Mouse (Mus musculus) olfactory bulb, adult 2 months (tissue): Measurements from ENCODE around the gene Fdx1l. TPM values are rescaled to one million over a fixed set of nuclear protein-coding genes. Genes with fewer than 3 reads are reported as not detected.

Experiments
- H3K27ac ChIP-seq: fragments of 200-500 bp; 2 replicates; pipeline ENCODE4 v1.5.1; 2012; ENCODE audit warnings: low read depth, low read length; ENCODE audit not compliant: insufficient read depth
- H3K4me1 ChIP-seq: fragments of 200-500 bp; 2 replicates; pipeline ENCODE4 v1.6.1; 2012; ENCODE audit warnings: low read length; ENCODE audit not compliant: control insufficient read depth, insufficient read depth
- H3K4me3 ChIP-seq: fragments of 200-500 bp; 2 replicates; pipeline ENCODE4 v1.5.1; 2012; ENCODE audit warnings: mild to moderate bottlenecking, low read depth, low read length, moderate library complexity; ENCODE audit not compliant: insufficient read depth
- CTCF ChIP-seq: fragments of 200-500 bp; IDR thresholded peaks from 2 replicates; pipeline ENCODE4 v1.5.1; 2012; ENCODE audit warnings: low read depth, mild to moderate bottlenecking, low read length, moderate library complexity; ENCODE audit not compliant: insufficient read depth
- POLR2A ChIP-seq: fragments of 200-500 bp; IDR thresholded peaks from 2 replicates; pipeline ENCODE4 v1.6.1; 2012; ENCODE audit warnings: mild to moderate bottlenecking, low read depth, low read length, moderate library complexity; ENCODE audit not compliant: insufficient read depth
- WGBS: fragments of 180-500 bp; shearing (Covaris S2); methylation state at CpG from one replicate; pipeline ENCODE4 v1.1.7; 2018; 5-methylcytosine and 5-hydroxymethylcytosine counted together
- polyA plus RNA-seq: library from polyadenylated mRNA; stranded (reverse); fragments of >200 nt; gene quantifications from 2 replicates; pipeline ENCODE4 v1.2.4, GENCODE M21; 2012; ENCODE audit warnings: low replicate concordance; ENCODE audit not compliant: missing spikeins, insufficient read depth, insufficient read length

Fdx1l gene
- not detected in 2 replicates for polyA plus RNA-seq

- 2% methylated on average over 58 of the region's 58 CpGs for WGBS
- H3K4me1 ChIP-seq = peaks cover 5% of the 10 kb centered on the region
- TF ChIP-seq CTCF (no peak), POLR2A (peak; percentile 68)
- H3K4me3 ChIP-seq = peak within 1 kb of the TSS; percentile 80
- no peak within 1 kb of the TSS for H3K27ac ChIP-seq
Measured at GRCm38 (mm10) chr9:21073044-21073840, at the start of gene Fdx1l, which contains the start of gene Gm49373. Gene Fdx1l, minus strand, starts transcription at chr9:21073614. Gene Gm49373, minus strand, starts transcription at chr9:21073096.

GRCm38 (mm10) chr9:21121483-21121882, 48.1 kb upstream of the Fdx1l start:
- no peak overlapping the region for H3K27ac ChIP-seq
- no peaks in the 10 kb centered on the region for H3K4me1 ChIP-seq
- TF ChIP-seq POLR2A = no peak
- no peak for TF ChIP-seq CTCF
- 90% methylated on average over 16 of the region's 16 CpGs for WGBS
- H3K4me3 ChIP-seq = no peak overlapping the region

GRCm38 (mm10) chr9:21117073-21117472, 43.7 kb upstream of the Fdx1l start:
- WGBS = 86% methylated on average over 6 of the region's 6 CpGs
- Histone ChIP-seq H3K4me1 (no peaks in the 10 kb centered on the region), H3K27ac (no peak overlapping the region), H3K4me3 (no peak overlapping the region)
- no peak for TF ChIP-seq CTCF
- no peak for TF ChIP-seq POLR2A

GRCm38 (mm10) chr9:21115105-21115504, 41.7 kb upstream of the Fdx1l start:
- peaks cover 6% of the 10 kb centered on the region; the same call in 1 of the 2 replicates for H3K4me1 ChIP-seq
- WGBS = 91% methylated on average over 8 of the region's 8 CpGs
- no peak overlapping the region for H3K4me3 ChIP-seq
- TF ChIP-seq POLR2A (no peak), CTCF (no peak)
- no peak overlapping the region for H3K27ac ChIP-seq

GRCm38 (mm10) chr9:21114190-21114589, 40.8 kb upstream of the Fdx1l start:
- no peak overlapping the region for H3K4me3 ChIP-seq
- H3K27ac ChIP-seq = no peak overlapping the region
- 91% methylated on average over 7 of the region's 7 CpGs for WGBS
- H3K4me1 ChIP-seq = peaks cover 6% of the 10 kb centered on the region; the same call in 1 of the 2 replicates
- no peak for TF ChIP-seq CTCF
- no peak for TF ChIP-seq POLR2A

- Histone ChIP-seq H3K4me3 (no peak overlapping the region), H3K4me1 (peaks cover 6% of the 10 kb centered on the region; the same call in 1 of the 2 replicates), H3K27ac (no peak overlapping the region)
- TF ChIP-seq CTCF (no peak), POLR2A (no peak)
- WGBS = 89% methylated on average over 6 of the region's 6 CpGs
Measured at GRCm38 (mm10) chr9:21113751-21114150, 40.3 kb upstream of the Fdx1l start.

- Histone ChIP-seq H3K4me1 (peaks cover 6% of the 10 kb centered on the region; the same call in 1 of the 2 replicates), H3K27ac (no peak overlapping the region), H3K4me3 (no peak overlapping the region)
- WGBS = 56% methylated on average over 23 of the region's 23 CpGs
- no peak for TF ChIP-seq CTCF
- no peak for TF ChIP-seq POLR2A
Measured at GRCm38 (mm10) chr9:21107607-21108237, 34.3 kb upstream of the Fdx1l start.

- TF ChIP-seq CTCF (no peak), POLR2A (no peak)
- Histone ChIP-seq H3K4me1 (peaks cover 6% of the 10 kb centered on the region; the same call in 1 of the 2 replicates), H3K4me3 (no peak overlapping the region), H3K27ac (no peak overlapping the region)
- WGBS = 85% methylated on average over 5 of the region's 5 CpGs
Measured at GRCm38 (mm10) chr9:21105760-21106564, 32.5 kb upstream of the Fdx1l start.

GRCm38 (mm10) chr9:21104814-21105213, 31.4 kb upstream of the Fdx1l start:
- TF ChIP-seq CTCF = no peak
- TF ChIP-seq POLR2A = no peak
- 87% methylated on average over 6 of the region's 6 CpGs for WGBS
- Histone ChIP-seq H3K4me3 (no peak overlapping the region), H3K27ac (no peak overlapping the region), H3K4me1 (peaks cover 5% of the 10 kb centered on the region; the same call in 1 of the 2 replicates)
